Mouse (Mus musculus) layer of hippocampus, adult 6 months (tissue): ENCODE results near the gene Fabp3. TPM values are rescaled to one million over a fixed set of nuclear protein-coding genes. Genes with fewer than 3 reads are reported as not detected.

ENCODE experiments used
- long read RNA-seq, 2 experiments: library from polyadenylated mRNA; unstranded; transcript quantifications; one replicate each; pipeline ENCODE4 v2.0.0; 2019 to 2020
- polyA plus RNA-seq: library from polyadenylated mRNA; unstranded; fragments of <200 nt; fragmentation: Nextera tagmentation; gene quantifications from 2 replicates; pipeline ENCODE4 v1.2.3, GENCODE M21; 2021

The Fabp3 gene
- 263 and 271 TPM in 2 replicates for polyA plus RNA-seq
- long read RNA-seq, experiment 1, transcript Fabp3-201 (4 exons, 823 nt) = major isoform, 142 of 150 reads
- long read RNA-seq, experiment 1, partial matches to known transcripts = 7 of 150 reads
- long read RNA-seq, experiment 1, other reads (novel, unspliced or antisense) = 1 of 150 reads
- long read RNA-seq, experiment 2, transcript Fabp3-201 (4 exons, 823 nt) = major isoform, 33 of 38 reads
- long read RNA-seq, experiment 2, partial matches to known transcripts = 0 of 38 reads
- long read RNA-seq, experiment 2, other reads (novel, unspliced or antisense) = 5 of 38 reads

GRCm38 (mm10) chr4:130308231-130309081, at the start of gene Fabp3, which contains the start of gene Gm10570:
Fabp3 (plus strand) TSS chr4:130308595.
Gm10570 (minus strand) TSS chr4:130308674.

GRCm38 (mm10) chr4:130279105-130279504, 29.3 kb upstream of the Fabp3 start, which contains the start of gene Serinc2:
Serinc2 (minus strand) TSS chr4:130279205.

GRCm38 (mm10) chr4:130359486-130360237, 51.3 kb downstream of the Fabp3 start, which contains the start of the genes Zcchc17 and Snrnp40:
Zcchc17 (minus strand) TSS chr4:130359943.
Snrnp40 (plus strand) TSS chr4:130360132.

Other genes with a start within 250 kb of the Fabp3 start
- gene Pef1, start 206.0 kb upstream of the Fabp3 start, polyA plus RNA-seq = 91.2 and 98.3 TPM in 2 replicates
- 0.59 and 1.3 TPM in 2 replicates for gene Hcrtr1, start 169.2 kb upstream of the Fabp3 start, polyA plus RNA-seq
- gene Tinagl1, start 133.5 kb upstream of the Fabp3 start, polyA plus RNA-seq = 8.9 and 13.1 TPM in 2 replicates
- 0.72 TPM in 1 of 2 replicates, not detected in the other for gene Gm853, start 86.2 kb upstream of the Fabp3 start, polyA plus RNA-seq
- gene Serinc2, start 29.4 kb upstream of the Fabp3 start, polyA plus RNA-seq = 10.0 and 16.2 TPM in 2 replicates
- gene Gm10570, start 79 bp downstream of the Fabp3 start, polyA plus RNA-seq = 1.0 and 1.2 TPM in 2 replicates
- 116 and 137 TPM in 2 replicates for gene Zcchc17, start 51.3 kb downstream of the Fabp3 start, polyA plus RNA-seq
- 50.3 and 50.8 TPM in 2 replicates for gene Snrnp40, start 51.5 kb downstream of the Fabp3 start, polyA plus RNA-seq